Mouse (Mus musculus) liver, embryonic 14 days (tissue): ENCODE data around the gene Atp5h. TPM values are rescaled to one million over a fixed set of nuclear protein-coding genes. Genes with fewer than 3 reads are reported as not detected.

Experiments
- polyA plus RNA-seq: library from polyadenylated mRNA; depleted of rRNA; stranded (reverse); fragments of >200 nt; gene quantifications from 2 replicates; pipeline ENCODE4 v1.2.3, GENCODE M21; 2012; rRNA removed

The Atp5h gene
- polyA plus RNA-seq: 362 and 391 TPM in 2 replicates

GRCm38 (mm10) chr11:115419531-115420237 is at the start of gene Atp5h, which contains the start of gene Kctd2:
TSS of gene Atp5h (minus strand) at chr11:115419962.
TSS of gene Kctd2 (plus strand) at chr11:115420128.

GRCm38 (mm10) chr11:115462243-115462891 is 42.6 kb upstream of the Atp5h start, which contains the start of gene Slc16a5:
TSS of gene Slc16a5 (plus strand) at chr11:115462474.

DNA sequence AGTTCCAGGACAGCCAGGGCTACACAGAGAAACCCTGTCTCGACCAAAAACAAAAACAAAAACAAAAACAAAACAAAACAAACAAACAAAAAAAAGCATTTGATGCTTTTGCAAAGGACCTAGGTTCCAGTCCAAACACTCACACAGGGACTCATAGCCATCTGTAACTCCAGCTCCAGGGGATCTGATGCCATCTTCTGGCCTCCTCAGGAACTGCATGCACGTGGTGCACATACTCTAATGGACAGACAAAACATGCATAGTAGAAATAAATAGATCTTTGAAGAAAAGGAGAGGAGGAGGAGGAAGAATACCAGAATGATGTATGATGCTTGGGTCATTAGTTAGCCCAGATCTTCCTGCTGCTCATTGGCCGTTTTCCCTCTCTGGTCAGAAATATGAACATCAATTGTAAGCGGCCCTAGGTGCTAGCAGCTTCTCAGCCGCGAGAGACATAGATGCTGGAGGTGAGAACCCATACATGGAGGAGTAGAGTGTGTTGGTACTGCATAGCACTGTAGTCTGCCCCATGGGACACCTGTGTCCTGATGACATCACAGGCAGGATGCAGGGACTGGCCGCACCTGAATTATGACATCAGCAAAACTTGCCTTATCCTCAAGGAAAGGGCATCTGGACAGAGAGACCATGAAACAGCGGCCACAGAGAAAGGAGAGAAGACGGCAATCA is 20.3 kb upstream of the Atp5h start, which contains the start of gene Trim80:
TSS of gene Trim80 (plus strand) at position 640 of the 690 bp plus-strand sequence.

DNA sequence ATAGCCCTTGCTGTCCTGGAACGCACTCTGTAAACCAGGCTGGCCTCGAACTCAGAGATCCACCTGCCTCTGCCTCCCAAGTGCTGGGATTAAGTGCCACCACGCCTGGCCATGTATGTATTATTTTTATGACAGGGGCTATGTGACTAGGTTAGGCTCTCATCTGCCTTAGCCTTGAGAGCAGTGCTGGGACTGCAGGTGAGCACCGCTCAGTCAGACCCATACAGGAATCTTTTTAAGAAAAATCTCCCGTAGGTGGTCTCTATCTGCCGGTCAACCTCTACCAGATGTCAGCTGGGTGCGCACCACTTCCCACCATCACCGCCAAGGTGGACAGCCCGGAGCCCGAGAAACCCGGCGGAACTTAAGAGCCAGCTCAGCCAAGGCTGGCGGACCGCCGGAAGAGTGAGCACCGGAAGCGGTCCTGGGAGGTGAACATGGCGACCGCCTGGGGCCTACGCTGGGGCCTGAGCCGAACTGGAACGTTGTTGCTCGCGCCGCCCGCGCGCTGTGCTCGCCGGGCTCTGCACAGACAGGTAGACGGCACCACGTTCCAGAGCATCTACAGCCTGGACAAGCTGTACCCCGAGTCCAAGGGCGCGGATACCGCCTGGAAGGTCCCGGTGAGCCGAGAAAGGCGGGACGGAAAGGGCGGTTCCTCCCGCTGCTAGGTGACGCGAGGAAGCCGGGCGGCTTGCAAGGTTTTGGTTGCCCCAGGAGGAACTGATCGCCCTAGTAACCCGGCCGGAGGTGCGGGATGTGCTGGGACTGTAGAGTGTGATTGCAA is 16.2 kb downstream of the Atp5h start, which contains the start of gene Mrpl58:
TSS of gene Mrpl58 (plus strand) at position 415 of the 787 bp plus-strand sequence.

GRCm38 (mm10) chr11:115381743-115382539 is 37.8 kb downstream of the Atp5h start, which contains the start of gene Cdr2l:
TSS of gene Cdr2l (plus strand) at chr11:115381916.

DNA sequence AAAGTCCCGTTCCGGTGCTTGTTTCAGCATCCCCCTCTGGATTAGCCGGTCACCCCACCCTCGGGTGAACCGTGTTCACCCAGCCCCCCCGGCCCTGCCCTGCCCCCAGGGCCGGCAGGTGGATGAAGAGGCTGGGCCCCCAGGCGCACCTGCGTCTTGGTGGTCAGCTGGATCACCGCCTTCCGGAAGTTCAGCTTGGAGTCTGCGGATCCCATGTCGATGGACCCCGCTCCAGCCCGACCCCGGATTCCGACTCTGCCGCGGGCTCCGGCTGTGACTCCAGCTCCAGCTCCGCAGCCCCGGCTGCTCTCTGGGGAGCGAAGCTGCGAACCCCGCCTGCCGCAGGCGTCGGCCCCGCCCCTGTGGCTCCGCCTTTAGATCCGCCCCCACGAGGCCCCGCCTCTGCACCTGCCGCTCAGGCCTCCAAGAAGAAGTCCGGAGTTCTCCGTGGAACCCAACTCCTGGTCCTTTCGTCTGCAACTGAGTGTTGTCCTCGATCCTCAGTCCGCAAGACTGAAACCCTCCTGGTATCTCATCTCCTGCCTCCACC is 52.3 kb downstream of the Atp5h start, which contains the start of gene Hid1:
TSS of gene Hid1 (minus strand) at position 362 of the 550 bp plus-strand sequence.

Other genes with a start within 250 kb of the Atp5h start
- gene Tmem104, start 232.5 kb downstream of the Atp5h start, polyA plus RNA-seq: 1.2 and 1.7 TPM in 2 replicates
- 7.6 and 9.0 TPM in 2 replicates for gene Nat9, start 232.1 kb downstream of the Atp5h start, polyA plus RNA-seq
- gene Grin2c, start 152.7 kb downstream of the Atp5h start, polyA plus RNA-seq: 0.12 and 0.20 TPM in 2 replicates
- gene Fdxr, start 142.9 kb downstream of the Atp5h start, polyA plus RNA-seq: 12.0 and 14.4 TPM in 2 replicates
- 6.1 and 6.9 TPM in 2 replicates for gene Fads6, start 122.3 kb downstream of the Atp5h start, polyA plus RNA-seq
- not detected in 2 replicates for gene Otop2, start 112.8 kb downstream of the Atp5h start, polyA plus RNA-seq
- gene Ush1g, start 97.9 kb downstream of the Atp5h start, polyA plus RNA-seq: 0.05 and 0.07 TPM in 2 replicates
- not detected in 2 replicates for gene Otop3, start 85.2 kb downstream of the Atp5h start, polyA plus RNA-seq
- 0.57 and 0.70 TPM in 2 replicates for gene Hid1, start 52.2 kb downstream of the Atp5h start, polyA plus RNA-seq
- 1.4 and 1.5 TPM in 2 replicates for gene Cdr2l, start 38.0 kb downstream of the Atp5h start, polyA plus RNA-seq
- 38.7 and 39.5 TPM in 2 replicates for gene Mrpl58, start 16.2 kb downstream of the Atp5h start, polyA plus RNA-seq
- gene Kctd2, start 166 bp upstream of the Atp5h start, polyA plus RNA-seq: 6.4 and 6.8 TPM in 2 replicates
- gene Trim80, start 20.6 kb upstream of the Atp5h start, polyA plus RNA-seq: 0.05 TPM in 2 replicates
- 0.05 TPM in 1 of 2 replicates, not detected in the other for gene Slc16a5, start 42.5 kb upstream of the Atp5h start, polyA plus RNA-seq
- 1.8 and 2.2 TPM in 2 replicates for gene Armc7, start 55.7 kb upstream of the Atp5h start, polyA plus RNA-seq
- gene Nt5c, start 71.9 kb upstream of the Atp5h start, polyA plus RNA-seq: 26.9 and 30.1 TPM in 2 replicates
- gene Jpt1, start 94.4 kb upstream of the Atp5h start, polyA plus RNA-seq: 141 and 165 TPM in 2 replicates
- gene Sumo2, start 116.3 kb upstream of the Atp5h start, polyA plus RNA-seq: 206 and 228 TPM in 2 replicates
- 103 and 121 TPM in 2 replicates for gene Nup85, start 144.5 kb upstream of the Atp5h start, polyA plus RNA-seq
- gene Mrps7, start 184.0 kb upstream of the Atp5h start, polyA plus RNA-seq: 23.4 and 26.4 TPM in 2 replicates
- 8.0 and 9.9 TPM in 2 replicates for gene Gga3, start 184.1 kb upstream of the Atp5h start, polyA plus RNA-seq
- gene Mif4gd, start 193.0 kb upstream of the Atp5h start, polyA plus RNA-seq: 23.5 and 27.8 TPM in 2 replicates
- gene Slc25a19, start 208.3 kb upstream of the Atp5h start, polyA plus RNA-seq: 9.3 and 9.9 TPM in 2 replicates